8 mouse cellular contexts compared by ENCODE assay signal in genomic region chr8:84592015-84592662, GRCm38 (mm10).
DNase-seq lines count a peak whose midpoint lies in the region; ATAC-seq and TF ChIP-seq lines count a peak whose summit lies in the region.

No protein-coding gene starts in this region.

- H3K79me3 ChIP-seq in C2C12 (ENCODE audit: low read depth) = no peaks in the 10 kb centered on the region

- no peak overlapping the region for H3K27ac ChIP-seq in kidney, embryonic 14.5 days (ENCODE audit: low read depth, low read length)
- peak overlapping the region; percentile 7; the same call in 1 of the 2 replicates for H3K27ac ChIP-seq in liver, embryonic 11.5 days (ENCODE audit: low read depth, low read length)
- no peak overlapping the region for H3K27ac ChIP-seq in olfactory bulb, adult 2 months (ENCODE audit: insufficient read depth, low read depth, low read length)

- peak; percentile 73 for TF ChIP-seq CTCF in C2C12 (IDR thresholded peaks at IDR 0.05; ENCODE audit: control insufficient read depth, insufficient read depth, insufficient read length)
- peak; percentile 78 for TF ChIP-seq CTCF in olfactory bulb, adult 2 months (IDR thresholded peaks at IDR 0.05; ENCODE audit: insufficient read depth, low read depth, low read length)

- no peak overlapping the region for H3ac ChIP-seq in C2C12 (ENCODE audit: control insufficient read depth, insufficient read length, low read depth)

- H3K4me3 ChIP-seq in C2C12 (ENCODE audit: insufficient read depth, poor library complexity, severe bottlenecking) = no peak overlapping the region
- no peak overlapping the region for H3K4me3 ChIP-seq in kidney, embryonic 14.5 days (ENCODE audit: low read length)
- H3K4me3 ChIP-seq in liver, embryonic 11.5 days (ENCODE audit: low read depth, low read length) = no peak overlapping the region
- H3K4me3 ChIP-seq in olfactory bulb, adult 2 months (ENCODE audit: insufficient read depth, low read depth, low read length) = no peak overlapping the region

- intact Hi-C loops in gastrocnemius, postnatal 14 days (cut with DNase I; ENCODE audit: low total_unique reads) = loop anchor here (5.0 kb wide), 1 partner anchor 225 kb away; no protein-coding TSS in a partner anchor

- H3K27me3 ChIP-seq in C2C12 (ENCODE audit: control insufficient read depth, insufficient read depth, insufficient read length) = peaks cover 9% of the 10 kb centered on the region
- H3K27me3 ChIP-seq in kidney, embryonic 14.5 days (ENCODE audit: control insufficient read depth, insufficient read depth, low read length) = no peaks in the 10 kb centered on the region
- H3K27me3 ChIP-seq in liver, embryonic 11.5 days (replicated peaks; ENCODE audit: control insufficient read depth, insufficient read depth, low read length) = peaks cover 8% of the 10 kb centered on the region; the same call in 1 of the 2 replicates

- ATAC-seq in kidney, embryonic 14.5 days (ENCODE audit: low FRiP score, low TSS enrichment) = peak; percentile 11; the same call in 1 of the 2 replicates
- peak; percentile 60 for ATAC-seq in liver, embryonic 11.5 days (replicated peaks; ENCODE audit: low FRiP score)

- peak; percentile 82 for DNase-seq in adrenal gland, adult 18-20 months (ENCODE audit: low spot score in 2 of 2)
- DNase-seq in embryo, embryonic 10 days (ENCODE audit: low spot score) = peak; percentile 79
- peak; percentile 72 for DNase-seq in gastrocnemius, postnatal 14 days
- peak; percentile 78 for DNase-seq in liver, embryonic 11.5 days (ENCODE audit: low spot score)
- DNase-seq in testis, postnatal 14 days (ENCODE audit: low spot score) = peak; percentile 31

- H3K9me3 ChIP-seq in kidney, embryonic 14.5 days (ENCODE audit: control insufficient read depth, low read length) = no peaks in the 10 kb centered on the region
- H3K9me3 ChIP-seq in liver, embryonic 11.5 days (ENCODE audit: control insufficient read depth, low read length) = no peaks in the 10 kb centered on the region

- TF ChIP-seq POLR2A in olfactory bulb, adult 2 months (IDR thresholded peaks at IDR 0.05; ENCODE audit: insufficient read depth, low read depth, low read length) = no peak

- H3K4me2 ChIP-seq in kidney, embryonic 14.5 days (replicated peaks; ENCODE audit: low read depth, low read length) = no peak overlapping the region
- H3K4me2 ChIP-seq in liver, embryonic 11.5 days = peak overlapping the region; percentile 51

- H3K4me1 ChIP-seq in kidney, embryonic 14.5 days (ENCODE audit: control insufficient read depth, insufficient read depth, low read length) = no peaks in the 10 kb centered on the region
- peaks cover 12% of the 10 kb centered on the region for H3K4me1 ChIP-seq in liver, embryonic 11.5 days (replicated peaks; ENCODE audit: control insufficient read depth, insufficient read depth, low read length)
- no peaks in the 10 kb centered on the region for H3K4me1 ChIP-seq in olfactory bulb, adult 2 months (ENCODE audit: control insufficient read depth, insufficient read depth, low read length)

- no peaks in the 10 kb centered on the region for H3K79me2 ChIP-seq in C2C12 (ENCODE audit: control insufficient read depth, insufficient read depth)

- WGBS in kidney, embryonic 14.5 days = 30% methylated on average over 15 of the region's 15 CpGs
- 11% methylated on average over 15 of the region's 15 CpGs for WGBS in liver, embryonic 11.5 days
- WGBS in olfactory bulb, adult 2 months = 30% methylated on average over 15 of the region's 15 CpGs

- no peaks in the 10 kb centered on the region for H3K36me3 ChIP-seq in C2C12 (ENCODE audit: control insufficient read depth, insufficient read depth)
- no peaks in the 10 kb centered on the region for H3K36me3 ChIP-seq in kidney, embryonic 14.5 days (ENCODE audit: control insufficient read depth, insufficient read depth, low read length)
- no peaks in the 10 kb centered on the region for H3K36me3 ChIP-seq in liver, embryonic 11.5 days (ENCODE audit: control insufficient read depth, insufficient read depth, low read length)

- H3K9ac ChIP-seq in kidney, embryonic 14.5 days (ENCODE audit: low read depth, low read length) = no peak overlapping the region
- no peak overlapping the region for H3K9ac ChIP-seq in liver, embryonic 11.5 days (ENCODE audit: low read depth, low read length)

TF ChIP-seq in C2C12, 6 proteins besides CTCF, POLR2A, EP300 and RAD21:
- TF ChIP-seq CEBPB (IDR thresholded peaks at IDR 0.05; ENCODE audit: low read depth) = no peak
- no peak for TF ChIP-seq FOSL1 (IDR thresholded peaks at IDR 0.05; ENCODE audit: insufficient read depth, low read length, poor library complexity, severe bottlenecking)
- no peak for TF ChIP-seq MYOD1 (IDR thresholded peaks at IDR 0.05; ENCODE audit: control insufficient read depth, insufficient read length, low read depth)
- no peak for TF ChIP-seq MAX (IDR thresholded peaks at IDR 0.05)
- TF ChIP-seq MYOG (IDR thresholded peaks at IDR 0.05; ENCODE audit: control insufficient read depth, extremely low read depth, insufficient read length) = no peak
- TF ChIP-seq USF1 (IDR thresholded peaks at IDR 0.05; ENCODE audit: low read depth) = no peak

Comparison
In these comparisons a context has a peak if more than half of its experiments do, and no peak if none do; other contexts are left out.
1. DNase-seq: peak in every context shown above with its lines; median percentile 82 in adrenal gland, adult 18-20 months; 79 in embryo, embryonic 10 days; 78 in liver, embryonic 11.5 days; 72 in gastrocnemius, postnatal 14 days; 31 in testis, postnatal 14 days.